9 mouse cellular contexts compared by ENCODE assay signal in the genomic region with DNA sequence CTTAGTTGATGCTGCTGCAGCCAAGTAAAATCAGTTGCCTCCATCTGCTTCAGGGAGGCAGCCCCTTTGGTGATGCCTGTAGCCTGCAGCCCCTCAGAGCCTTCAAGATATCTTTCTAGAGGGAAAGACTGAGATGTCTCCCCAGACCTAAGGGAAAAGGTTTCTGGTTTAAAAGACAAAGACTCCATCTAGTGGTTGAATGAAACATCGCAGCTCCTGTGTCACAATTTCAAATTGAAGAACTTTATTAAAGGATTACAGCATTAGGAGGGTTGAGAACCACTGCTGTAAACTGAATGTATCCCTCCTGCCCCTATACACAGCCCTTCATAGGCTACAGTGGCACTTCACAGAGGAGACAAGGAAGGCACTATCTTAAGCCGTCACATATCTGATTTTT.
DNase-seq lines count a peak whose midpoint lies in the region; ATAC-seq and TF ChIP-seq lines count a peak whose summit lies in the region.
"Had no signal": no experiment of that assay in that cellular context is flagged by ENCODE, and none has a peak within 500 bp of the region (broad histone marks: within the 10 kb centered on the region; RNA-seq: fewer than 3 reads in every experiment).

No protein-coding gene starts in this region.

- peaks cover 9% of the 10 kb centered on the region for H3K4me1 ChIP-seq in kidney, embryonic 15.5 days
- H3K4me1 ChIP-seq in ES-E14 (ENCODE audit: control insufficient read depth in 2 of 2, insufficient read depth in 2 of 2, low read length in 2 of 2, poor library complexity in 1 of 2) = peaks cover 0 to 5% of the 10 kb centered on the region in 2 experiments; a peak in 1 of 4 replicates

- no peaks in the 10 kb centered on the region for H3K36me3 ChIP-seq in kidney, embryonic 15.5 days
- H3K36me3 ChIP-seq in ES-E14 (ENCODE audit: control insufficient read depth, insufficient read depth, low read length, poor library complexity, severe bottlenecking) = no peaks in the 10 kb centered on the region
- H3K36me3 ChIP-seq: midbrain, embryonic 12.5 days had no signal

- no peak overlapping the region for H3K27ac ChIP-seq in kidney, embryonic 15.5 days
- no peak overlapping the region for H3K27ac ChIP-seq in ES-E14 (ENCODE audit: insufficient read depth, low read depth, low read length, poor library complexity, severe bottlenecking)
- H3K27ac ChIP-seq: midbrain, embryonic 12.5 days had no signal

- 37% methylated on average over 2 of the region's 2 CpGs for WGBS in kidney, embryonic 15.5 days

- in situ Hi-C loops in ES-E14 (cut with MboI; ENCODE audit: low sequenced_read_pairs in 2 of 2, unreplicated experiment in 2 of 2) = no loop called here

- ATAC-seq in kidney, embryonic 15.5 days (replicated peaks; ENCODE audit: low FRiP score) = no peak

- peaks cover 68% of the 10 kb centered on the region for H3K27me3 ChIP-seq in kidney, embryonic 15.5 days

- no peak overlapping the region for H3K9ac ChIP-seq in kidney, embryonic 15.5 days
- H3K9ac ChIP-seq in ES-E14 (ENCODE audit: insufficient read depth, low read depth, low read length, poor library complexity, severe bottlenecking) = no peak overlapping the region
- H3K9ac ChIP-seq: midbrain, embryonic 12.5 days had no signal

- no peak overlapping the region for H3K4me3 ChIP-seq in kidney, embryonic 15.5 days (replicated peaks)
- H3K4me3 ChIP-seq in ES-E14 (ENCODE audit: insufficient read depth in 1 of 2, low read depth in 1 of 2, low read length in 2 of 2, poor library complexity in 1 of 2, severe bottlenecking in 1 of 2) = no peak overlapping the region
- H3K4me3 ChIP-seq: midbrain, embryonic 12.5 days had no signal

- peak; percentile 65 to 67 for DNase-seq in cerebellum, postnatal 14 days
- no peak for DNase-seq in cerebellum, adult 8-10 months
- DNase-seq in kidney, postnatal 10 days = peak; percentile 35
- DNase-seq in ES-E14 (ENCODE audit: low read depth, low spot score) = peak; percentile 31
- DNase-seq in kidney, postnatal 36 days = peak; percentile 29 to 34
- DNase-seq in thymus, postnatal 10 days (ENCODE audit: low spot score in 2 of 2) = no peak
- no peak for DNase-seq in thymus, postnatal 0 days (ENCODE audit: low spot score)

- no peaks in the 10 kb centered on the region for H3K9me3 ChIP-seq in kidney, embryonic 15.5 days (replicated peaks)
- no peaks in the 10 kb centered on the region for H3K9me3 ChIP-seq in ES-E14 (ENCODE audit: control insufficient read depth, insufficient read depth, low read depth, low read length)
- H3K9me3 ChIP-seq: midbrain, embryonic 12.5 days had no signal

- no peak overlapping the region for H3K4me2 ChIP-seq in kidney, embryonic 15.5 days
- H3K4me2 ChIP-seq: midbrain, embryonic 12.5 days had no signal

TF ChIP-seq in ES-E14, 5 proteins besides CTCF, POLR2A, EP300 and RAD21:
- peak; percentile 44; the same call in 1 of the 2 replicates for TF ChIP-seq ZC3H11A (IDR thresholded peaks at IDR 0.05; ENCODE audit: borderline replicate concordance, low read depth, low read length)
- TF ChIP-seq ZNF384 (IDR thresholded peaks at IDR 0.05; ENCODE audit: low read depth, low read length) = no peak
- TF ChIP-seq HCFC1 (IDR thresholded peaks at IDR 0.05; ENCODE audit: borderline replicate concordance, insufficient read depth, low read length) = no peak

Comparison
In these comparisons a context has a peak if more than half of its experiments do, and no peak if none do; other contexts are left out.
1. DNase-seq: peak in cerebellum, postnatal 14 days (2 of 2), kidney, postnatal 10 days (single experiment), ES-E14 (single experiment) and kidney, postnatal 36 days (2 of 2); none in cerebellum, adult 8-10 months (single experiment), thymus, postnatal 10 days (0 of 2) and thymus, postnatal 0 days (single experiment).